Mouse (Mus musculus): Measurements from ENCODE around the gene Nfyc. TPM values are rescaled to one million over a fixed set of nuclear protein-coding genes. Genes with fewer than 3 reads are reported as not detected.

Gene Nfyc
- total RNA-seq (2021): 10 to 100 TPM; 53.9 to 57.2 TPM
- long read RNA-seq, experiment 1, transcript Nfyc-201 (10 exons, 1,932 nt): major isoform, 16 of 29 reads
- long read RNA-seq, experiment 1, partial matches to known transcripts: 1 of 29 reads
- long read RNA-seq, experiment 1, other reads (novel, unspliced or antisense): 12 of 29 reads
- long read RNA-seq, experiment 2, transcript Nfyc-201 (10 exons, 1,932 nt): major isoform, 27 of 62 reads
- long read RNA-seq, experiment 2, partial matches to known transcripts: 9 of 62 reads
- long read RNA-seq, experiment 2, other reads (novel, unspliced or antisense): 20 of 62 reads

DNA sequence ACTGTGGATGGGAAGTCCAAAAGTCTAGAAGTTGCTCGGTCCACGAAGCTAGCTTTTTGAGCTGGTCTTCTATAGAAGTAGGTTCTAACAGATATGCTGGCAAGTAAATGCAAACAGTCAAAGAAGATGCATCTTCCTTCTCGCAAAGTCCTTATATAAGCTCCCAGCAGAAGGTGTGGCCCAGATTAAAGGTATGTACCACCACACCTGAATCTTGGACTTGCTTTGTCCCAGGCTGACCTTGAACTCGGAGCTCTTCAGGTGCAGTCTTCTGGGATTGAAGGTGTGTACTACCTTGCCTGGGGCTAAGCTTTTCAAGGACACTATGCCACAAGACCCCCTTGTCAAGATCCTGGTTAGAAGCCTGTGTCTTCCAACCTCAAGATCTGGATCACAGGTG, at the start of gene Nfyc:
Gene Nfyc (minus strand): TSS at position 101 of the 400 bp plus-strand sequence.
- no peak for DNase-seq (ENCODE audit: low spot score in 2 of 2)

DNA sequence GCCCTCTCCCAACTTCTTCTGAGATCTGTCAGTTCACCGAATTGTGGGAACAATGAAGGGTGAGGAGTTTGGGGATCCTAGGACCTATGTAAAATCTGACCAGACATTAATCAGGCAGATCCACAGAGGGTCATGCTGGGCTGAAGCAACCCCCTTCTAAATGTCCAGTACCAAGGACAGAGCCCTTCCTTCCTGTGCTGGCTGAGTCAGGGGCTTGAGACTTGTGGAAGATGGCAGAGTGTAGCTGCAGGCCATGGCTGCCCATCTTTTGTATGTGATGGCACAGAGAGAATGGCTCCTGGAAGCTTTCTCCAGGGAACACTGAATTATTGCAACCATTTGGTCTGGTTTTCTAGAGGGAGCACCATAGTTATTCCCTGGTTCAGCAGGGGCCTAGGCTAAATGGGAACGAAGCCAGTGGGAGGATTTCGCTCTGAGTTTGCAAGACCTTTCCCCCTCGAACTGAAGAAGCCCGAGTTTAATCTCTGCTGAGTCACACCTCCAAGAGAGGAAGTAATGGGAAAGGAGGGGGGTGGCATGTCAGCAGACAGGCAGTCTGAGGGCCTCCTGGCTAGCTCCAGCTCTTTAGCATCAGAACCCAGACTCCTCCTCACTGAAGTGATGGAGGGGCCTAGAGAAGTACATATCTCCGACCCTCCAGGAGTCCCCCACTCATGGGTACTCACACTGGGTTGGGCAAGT, 49.5 kb upstream of the Nfyc start:
- no peak for DNase-seq (ENCODE audit: low spot score in 2 of 2)

DNA sequence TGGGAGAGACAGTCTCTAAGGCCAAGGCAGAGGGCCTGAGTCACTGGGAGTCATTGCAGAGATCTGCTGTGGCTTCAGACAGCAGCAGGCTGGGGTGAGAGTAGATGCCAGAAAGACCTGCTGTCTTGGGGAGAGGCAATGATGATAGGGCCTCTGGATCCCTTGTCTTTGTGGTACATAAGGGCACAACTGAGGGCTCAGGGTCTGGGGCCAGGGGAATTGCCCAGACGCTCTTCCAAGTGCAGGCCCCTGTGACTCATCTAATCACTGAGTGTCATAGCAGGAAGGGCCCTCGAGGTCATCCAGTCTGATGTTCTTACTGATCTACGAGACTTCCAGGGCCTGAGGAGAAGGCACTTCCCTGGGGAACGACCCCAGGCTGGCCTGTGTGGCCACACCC, 48.0 kb upstream of the Nfyc start:
- peak in 1 of 2 experiments; percentile 24 for DNase-seq (ENCODE audit: low spot score in 2 of 2)

DNA sequence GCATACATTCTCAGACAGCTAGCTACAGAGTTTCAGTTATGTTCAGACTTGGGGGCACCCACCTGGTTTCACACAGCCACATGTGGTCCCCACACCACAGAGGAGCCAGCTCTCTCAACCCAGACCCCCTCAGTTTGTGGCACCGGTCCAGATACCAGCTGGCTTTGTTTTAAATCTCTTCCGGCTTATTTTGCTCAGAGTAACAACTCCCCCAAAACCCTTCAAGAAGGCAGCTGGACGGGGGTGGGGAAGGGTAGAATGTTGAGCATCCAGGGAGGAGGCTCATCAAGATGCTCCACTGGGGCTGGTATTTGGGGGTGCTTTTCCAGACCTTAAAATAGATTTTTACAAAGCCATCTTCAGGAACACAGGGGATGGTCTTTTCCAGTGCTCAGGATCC, 47.4 kb upstream of the Nfyc start:
- DNase-seq (ENCODE audit: low spot score in 2 of 2): no peak

DNA sequence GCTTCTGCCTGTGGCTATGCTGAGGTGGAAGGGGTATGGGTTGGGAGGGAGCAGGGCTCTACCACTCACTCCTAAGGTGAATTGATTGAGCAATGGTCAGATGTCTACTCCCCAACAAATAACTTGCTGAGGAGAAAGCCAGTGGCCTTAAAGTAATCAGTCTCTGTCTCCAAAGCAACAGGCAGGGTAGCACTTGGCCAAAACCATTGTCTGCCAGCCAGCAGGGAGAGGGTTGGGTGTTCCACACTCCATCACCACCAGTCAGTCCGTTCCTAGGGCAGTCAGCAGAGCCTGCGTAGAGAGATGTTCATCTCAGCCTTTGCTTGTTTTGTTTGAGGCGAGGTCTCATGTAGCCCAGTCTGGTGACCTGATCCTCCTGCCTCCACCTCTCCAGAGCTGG, 44.6 kb upstream of the Nfyc start:
- no peak for DNase-seq (ENCODE audit: low spot score in 2 of 2)

DNA sequence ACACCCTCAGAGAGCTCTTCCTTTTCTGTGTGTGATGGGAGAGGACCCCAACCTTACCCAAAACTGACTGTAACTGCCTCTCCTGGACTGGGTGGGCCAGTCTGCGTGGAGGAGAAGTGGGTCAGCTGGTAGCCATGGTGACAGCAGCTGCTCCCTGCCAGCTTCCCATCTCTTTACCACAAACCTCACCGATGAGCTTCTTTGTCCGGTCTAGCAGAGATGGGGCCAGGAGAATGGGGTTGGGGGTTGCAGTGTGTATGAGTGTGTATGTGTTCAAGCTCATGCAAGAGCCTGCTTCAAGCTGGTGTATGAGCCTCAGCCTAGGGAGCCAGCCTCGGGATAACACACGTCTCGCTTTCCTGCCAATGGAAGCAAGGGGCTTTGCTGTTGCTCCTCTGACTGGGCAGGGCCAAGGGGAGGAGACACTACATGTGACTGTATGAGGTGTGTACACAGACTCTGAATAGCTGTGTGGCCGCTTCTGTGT, 38.9 kb upstream of the Nfyc start:
- DNase-seq (ENCODE audit: low spot score in 2 of 2): no peak

DNA sequence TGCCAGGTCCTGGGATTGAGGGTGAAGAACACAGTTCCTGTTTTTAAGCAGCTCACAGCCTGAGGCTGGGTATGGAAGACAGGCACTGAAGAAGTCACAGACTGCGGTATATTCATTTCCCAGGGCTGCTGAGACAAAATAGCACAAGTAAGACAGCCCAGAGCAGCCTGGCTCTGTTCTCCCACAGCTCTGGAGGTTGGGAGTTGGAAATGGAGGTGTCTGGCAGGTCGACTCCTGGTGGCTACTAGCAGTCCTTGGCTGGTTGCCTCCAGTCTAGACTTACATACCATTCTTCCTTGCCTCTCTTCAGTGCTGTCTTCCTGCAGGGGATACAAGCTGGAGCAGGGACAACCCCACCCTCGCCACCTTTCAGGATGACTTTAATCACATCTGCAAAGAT, 37.6 kb upstream of the Nfyc start:
- no peak for DNase-seq (ENCODE audit: low spot score in 2 of 2)

DNA sequence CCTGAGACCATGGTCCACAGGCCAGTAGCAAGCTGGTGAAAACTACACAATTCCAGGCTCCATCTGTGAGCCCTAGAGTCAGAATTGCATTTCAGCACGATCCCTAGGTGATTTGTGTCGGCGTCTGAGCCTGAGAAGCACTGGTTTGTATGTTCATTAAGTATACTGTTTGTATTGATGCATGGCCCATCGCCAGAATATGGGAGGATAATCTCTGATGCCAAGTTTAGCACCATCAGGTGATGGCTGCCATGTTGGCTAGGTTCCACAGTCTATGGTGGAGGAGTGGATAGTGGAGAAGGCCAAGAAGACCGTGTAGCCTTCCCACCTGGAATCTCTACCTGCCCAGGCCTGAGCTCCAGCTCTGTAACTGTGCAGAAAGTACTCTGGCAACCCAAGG, 36.9 kb upstream of the Nfyc start:
- DNase-seq (ENCODE audit: low spot score in 2 of 2): no peak

DNA sequence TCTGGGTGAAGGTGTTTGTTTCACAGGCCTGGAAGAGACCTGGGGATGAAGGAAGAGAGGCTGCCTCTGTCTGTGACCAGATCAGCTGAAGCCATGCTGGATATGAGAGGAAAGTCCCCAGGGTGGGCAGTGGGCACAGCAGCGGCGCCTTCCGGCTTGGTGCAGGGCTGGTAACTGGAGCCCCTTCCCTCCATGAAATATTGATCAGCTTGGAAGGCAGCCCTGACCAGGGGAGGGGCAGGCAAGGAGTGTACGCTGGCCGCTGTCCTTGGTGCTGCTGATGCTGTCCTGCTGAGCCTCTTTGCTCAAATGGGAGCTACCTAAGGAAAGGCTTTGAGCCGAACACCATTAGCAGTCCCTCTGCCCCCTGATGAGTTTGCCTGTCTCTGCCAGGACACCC, 34.8 kb upstream of the Nfyc start:
- DNase-seq (ENCODE audit: low spot score in 2 of 2): no peak

DNA sequence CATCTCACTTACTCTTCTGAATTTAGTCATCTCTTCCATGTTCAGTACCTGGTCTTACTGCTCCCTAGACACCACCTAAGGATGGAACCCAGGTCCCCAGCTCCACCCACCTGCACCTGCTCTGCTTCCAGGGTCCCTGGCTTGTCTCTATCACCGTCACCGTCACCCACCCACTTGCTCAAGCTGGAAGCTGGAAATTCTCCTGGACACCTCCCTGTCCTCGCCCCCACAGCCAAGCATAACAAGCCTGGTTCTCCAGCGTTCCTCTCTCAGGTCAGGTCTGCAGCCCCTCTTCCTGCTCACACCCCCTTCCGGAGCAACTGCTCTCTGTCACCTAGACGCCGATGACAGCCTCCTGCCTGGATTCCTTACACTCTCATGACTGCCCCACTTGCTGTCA, 28.5 kb upstream of the Nfyc start:
- no peak for DNase-seq (ENCODE audit: low spot score in 2 of 2)

DNA sequence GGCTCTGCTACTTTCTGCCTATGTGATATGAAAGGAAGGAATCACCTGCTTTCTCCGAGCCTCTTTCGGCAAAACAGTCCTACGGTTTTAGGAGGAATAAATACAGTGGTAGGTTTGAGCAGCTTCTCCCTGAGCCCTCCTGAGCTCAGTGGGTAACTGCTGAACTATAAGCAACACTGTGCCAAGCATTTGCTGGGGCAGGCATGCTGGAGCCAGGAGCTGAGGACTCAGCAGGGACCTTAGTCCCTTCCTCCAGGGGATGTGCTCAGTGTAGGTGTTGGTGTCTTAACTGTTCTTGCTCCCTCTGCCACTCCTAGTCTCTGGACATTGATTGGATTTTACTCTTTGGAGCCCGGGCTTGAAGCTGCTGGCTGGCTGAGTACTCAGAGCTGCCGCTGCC, 25.0 kb upstream of the Nfyc start:
- no peak for DNase-seq (ENCODE audit: low spot score in 2 of 2)

DNA sequence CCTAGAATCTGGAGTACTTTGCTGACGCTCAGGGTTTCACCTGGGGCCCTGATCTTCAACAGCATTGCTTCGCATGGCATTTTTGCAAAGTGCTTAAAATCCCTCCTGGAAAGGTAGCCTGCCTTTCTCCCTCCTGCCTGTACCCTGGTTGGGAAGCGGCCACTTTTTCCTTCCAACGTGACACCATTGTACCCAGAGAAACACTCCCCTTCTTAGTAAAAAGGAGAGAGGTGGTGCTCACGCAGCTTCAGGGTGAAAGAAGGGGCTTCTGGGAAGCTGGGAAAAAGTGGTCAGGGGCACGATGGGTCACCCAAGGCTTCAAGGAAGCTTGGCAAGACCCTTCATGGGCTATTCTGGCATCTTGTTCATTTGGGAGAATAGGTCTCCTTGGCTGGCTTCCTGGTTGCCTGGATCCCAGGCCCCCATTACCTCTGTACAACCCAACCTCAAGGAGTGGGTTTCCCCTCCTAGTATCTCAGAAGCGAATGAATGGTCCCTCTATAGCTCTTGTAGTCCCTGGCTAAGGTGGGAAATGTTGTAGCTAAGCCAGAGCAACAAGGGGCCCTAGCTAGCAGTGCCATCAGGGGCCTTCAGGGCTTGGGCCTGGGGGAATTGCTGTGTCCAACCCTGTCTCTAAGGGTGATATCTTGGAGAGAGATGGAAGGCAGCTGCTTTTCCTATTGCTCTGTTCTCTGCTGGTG, 24.1 kb upstream of the Nfyc start:
- no peak for DNase-seq (ENCODE audit: low spot score in 2 of 2)

DNA sequence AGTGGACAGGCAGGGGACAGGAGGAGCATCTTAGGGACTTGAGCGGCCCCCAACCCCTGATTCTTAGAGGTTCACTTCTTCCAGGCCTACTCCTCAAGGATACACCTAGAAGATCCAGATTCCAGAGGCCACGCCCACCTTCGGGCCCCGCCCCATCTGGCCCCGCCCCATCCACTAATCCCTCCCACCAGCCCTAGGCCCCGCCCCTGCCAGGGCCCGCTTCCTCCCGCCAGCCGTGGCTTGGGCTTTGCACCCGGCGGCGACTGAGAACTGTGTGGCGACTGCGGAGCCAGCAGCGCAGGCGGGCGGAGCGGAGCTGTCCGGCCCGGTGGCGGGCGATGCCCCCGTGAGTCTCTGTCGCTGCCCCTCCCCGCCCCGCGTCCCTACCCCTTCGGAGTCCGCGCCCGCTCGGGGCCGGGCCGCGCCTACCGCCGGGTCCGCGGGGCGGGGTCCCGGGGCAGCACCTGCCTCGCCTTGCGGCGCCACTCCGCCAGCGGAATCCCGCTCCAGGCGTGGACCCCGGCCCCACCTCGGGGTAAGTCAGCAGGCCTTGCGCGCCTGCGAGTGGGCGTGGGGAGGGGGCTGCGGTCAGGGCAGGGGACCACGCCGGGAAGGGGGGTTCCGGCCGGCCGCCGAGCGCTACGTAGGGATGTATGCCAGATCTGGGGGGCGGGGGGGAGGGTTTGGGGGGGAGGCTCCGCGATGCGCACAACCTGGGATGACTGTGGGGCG, 23.4 kb upstream of the Nfyc start, which contains the start of gene Rims3:
Gene Rims3 (plus strand): TSS at position 229 of the 732 bp plus-strand sequence.
- peak; percentile 20 to 54 for DNase-seq (ENCODE audit: low spot score in 2 of 2)

DNA sequence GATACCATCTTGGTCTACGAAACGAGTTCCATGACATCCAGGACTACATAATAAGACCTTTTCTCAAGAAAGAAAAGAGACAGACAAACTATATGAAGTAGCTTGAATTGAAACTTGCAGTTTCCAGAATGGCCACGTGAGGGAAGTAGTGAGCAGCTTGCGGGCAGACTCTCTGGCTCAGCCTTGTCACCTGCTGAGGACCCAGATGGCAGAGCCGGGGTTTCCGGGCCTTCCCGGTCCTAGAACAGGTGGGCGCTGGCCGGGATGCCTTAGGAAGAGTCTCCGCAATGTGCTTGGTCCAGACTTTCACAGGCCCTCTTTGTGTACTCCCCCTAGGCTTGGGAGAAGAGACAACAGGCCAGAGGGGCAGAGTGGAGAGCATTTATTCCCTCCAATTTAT, 19.6 kb upstream of the Nfyc start:
- peak; percentile 61 to 74 for DNase-seq (ENCODE audit: low spot score in 2 of 2)

DNA sequence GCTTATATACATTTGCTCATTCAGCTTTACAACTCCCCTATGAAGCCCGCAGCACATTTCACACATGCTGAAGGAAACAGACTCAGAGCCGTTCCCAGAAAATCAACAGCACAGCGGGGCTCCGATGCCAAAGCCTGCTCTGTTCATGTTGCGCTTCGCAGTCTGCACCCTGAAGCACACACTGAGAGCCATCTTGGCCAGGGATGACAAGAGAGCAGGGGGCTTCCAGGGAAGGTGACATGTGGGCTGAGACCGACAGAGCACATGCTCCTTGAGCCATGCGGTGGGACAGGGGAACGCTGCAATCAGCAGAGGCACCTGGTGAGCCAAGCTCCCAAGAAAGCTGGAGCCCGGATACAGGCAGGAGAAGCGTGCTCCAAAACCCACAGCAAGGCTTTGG, 18.1 kb upstream of the Nfyc start:
- no peak for DNase-seq (ENCODE audit: low spot score in 2 of 2)

DNA sequence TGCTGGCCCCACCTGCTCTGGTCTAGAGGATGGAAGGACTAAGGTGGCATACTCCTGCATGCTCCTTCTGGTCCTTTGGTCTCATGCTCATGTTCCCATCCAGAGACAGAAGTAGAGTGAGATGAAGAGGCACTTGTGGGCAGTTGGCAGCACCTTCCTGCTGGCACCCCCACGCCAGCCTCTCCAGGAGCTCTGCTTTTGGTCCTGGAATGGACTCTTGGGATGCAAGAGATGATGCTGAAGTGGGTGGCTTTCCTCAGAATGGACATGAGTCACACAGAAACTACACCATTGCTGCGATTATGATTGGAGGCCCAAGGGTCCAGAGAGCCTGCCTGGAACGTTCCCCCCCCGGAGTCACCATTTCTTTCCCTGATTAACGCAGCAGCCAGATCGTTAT, 17.5 kb upstream of the Nfyc start:
- no peak for DNase-seq (ENCODE audit: low spot score in 2 of 2)

DNA sequence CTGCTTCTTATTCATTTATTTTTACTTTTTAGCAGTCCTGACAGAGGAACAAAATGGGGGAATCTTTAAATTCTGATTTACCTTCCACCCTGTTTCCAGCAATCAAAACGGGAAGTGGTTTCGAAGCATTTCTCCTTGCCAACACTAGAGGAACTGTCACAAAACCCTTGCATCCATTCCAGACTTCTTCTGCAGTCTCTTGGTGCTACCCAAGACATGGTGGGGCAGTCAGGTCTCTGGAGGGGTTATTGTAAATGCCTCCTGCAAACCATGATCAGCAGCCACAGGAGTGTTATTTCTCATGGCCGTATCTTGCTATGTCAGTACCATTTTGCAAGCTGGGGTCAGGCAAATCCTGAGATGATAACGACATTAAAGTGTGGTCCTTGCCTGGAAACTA, 13.7 kb upstream of the Nfyc start:
- DNase-seq (ENCODE audit: low spot score in 2 of 2): no peak

DNA sequence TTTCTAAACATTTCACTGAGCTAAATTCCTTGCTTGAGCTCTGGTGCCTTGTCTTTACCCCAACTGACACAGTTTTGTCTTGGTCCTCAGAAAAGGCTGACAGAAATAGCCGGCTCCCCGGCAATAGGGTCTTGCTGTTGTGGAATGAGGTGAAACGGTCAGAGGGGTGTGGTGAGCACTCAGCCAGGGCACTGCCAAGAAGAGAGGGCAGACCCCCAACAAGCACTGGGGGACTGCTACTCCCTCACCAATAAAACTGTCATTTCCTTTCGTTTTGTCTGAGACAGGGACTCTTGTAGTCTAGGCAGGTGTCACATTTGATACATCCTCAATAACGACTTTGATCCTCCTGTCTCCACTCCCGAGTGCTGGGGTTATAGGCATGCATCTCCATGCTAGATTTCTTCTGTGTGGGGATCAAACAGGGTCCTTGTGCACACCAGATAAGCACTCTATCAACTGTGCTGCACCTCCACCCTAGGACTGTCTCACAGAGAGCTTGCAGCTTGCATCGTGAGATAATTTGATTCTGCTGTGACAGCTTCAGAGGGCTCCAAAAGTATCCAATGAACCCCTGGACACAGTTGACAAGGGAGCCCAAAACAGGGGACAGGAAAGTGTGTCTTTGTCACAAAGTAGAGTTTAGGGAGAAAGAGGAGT, 13.2 kb upstream of the Nfyc start:
- no peak for DNase-seq (ENCODE audit: low spot score in 2 of 2)

DNA sequence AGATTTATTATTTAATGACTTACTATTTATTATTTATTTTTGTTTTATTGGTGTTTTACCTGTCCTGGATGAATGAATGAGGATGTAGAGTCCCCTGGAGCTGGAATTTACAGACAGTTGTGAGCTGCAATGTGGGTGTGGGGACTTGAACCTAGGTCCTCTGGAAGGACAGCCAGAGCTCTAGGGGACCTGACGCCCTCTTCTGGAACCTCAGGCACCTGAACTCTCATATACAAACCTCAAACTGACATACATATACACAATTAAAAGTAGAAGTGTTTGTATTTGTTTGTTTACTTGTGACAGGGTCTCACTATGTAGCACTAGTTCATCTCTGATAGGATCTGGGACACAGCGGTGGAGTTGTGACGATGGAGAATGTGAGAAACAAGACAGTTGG, 10.0 kb upstream of the Nfyc start:
- DNase-seq (ENCODE audit: low spot score in 2 of 2): no peak

DNA sequence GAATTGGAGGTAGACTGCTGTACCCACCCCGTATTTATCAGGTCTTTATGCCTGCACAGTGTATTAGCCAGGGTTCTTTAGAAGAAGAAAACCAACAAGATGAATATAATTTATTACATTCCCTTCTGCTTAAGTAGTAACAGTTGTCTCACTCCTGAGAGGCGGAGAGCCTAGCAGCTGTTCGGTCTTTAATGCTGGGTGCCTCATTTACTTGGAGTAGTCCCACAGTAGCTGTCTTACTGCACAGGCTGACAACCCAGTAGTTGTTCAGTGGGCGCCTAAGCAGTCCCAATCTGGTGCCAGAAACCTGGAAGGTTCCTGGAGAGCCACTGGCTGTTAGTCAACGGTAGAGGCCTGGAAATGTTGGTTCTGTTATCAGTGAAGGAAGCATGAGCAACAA, 605 bp downstream of the Nfyc start:
- no peak for DNase-seq (ENCODE audit: low spot score in 2 of 2)

DNA sequence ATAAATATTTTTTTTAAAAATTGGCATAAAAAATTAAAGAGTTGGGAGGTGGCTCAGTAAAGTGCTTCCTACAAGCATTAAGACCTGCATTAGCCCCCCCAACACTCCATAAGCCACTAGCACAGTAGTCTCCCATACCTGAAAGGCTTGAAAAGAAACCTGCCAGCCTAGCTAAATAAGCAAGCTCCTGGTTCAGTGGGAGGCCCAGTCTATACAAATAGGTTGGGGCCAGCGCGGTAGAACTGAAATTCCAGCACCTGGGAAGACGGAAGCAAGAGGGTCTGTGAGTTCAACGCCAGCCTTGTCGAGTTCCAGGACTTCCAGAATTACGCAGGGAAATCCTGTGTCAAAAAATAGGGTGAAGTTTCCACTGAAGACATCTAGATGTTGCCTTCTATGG, 5.0 kb downstream of the Nfyc start:
- DNase-seq (ENCODE audit: low spot score in 2 of 2): no peak

Data from adrenal gland, adult 18-20 months (tissue).